Mouse (Mus musculus) lung, postnatal 0 days (tissue): ENCODE measurements around the gene Akr1c14. TPM values are rescaled to one million over a fixed set of nuclear protein-coding genes. Genes with fewer than 3 reads are reported as not detected.

Experiments used
- ATAC-seq: fragments of 200-750 bp; cut with Nextera tagmentation; 2 replicates; pipeline ENCODE4 v1.8.0; 2017; ENCODE audit warnings: moderate library complexity
- DNase-seq: peaks from one replicate; pipeline ENCODE4 v3.0.0-alpha.2; 2016; ENCODE audit warnings: low spot score
- H3K27ac ChIP-seq: fragments of 300-500 bp; sonication (generic); 2 replicates; pipeline ENCODE4 v1.5.1; 2014; ENCODE audit warnings: antibody characterized with exemption, mild to moderate bottlenecking, low read length, mixed read lengths
- H3K27me3 ChIP-seq: fragments of 300-500 bp; sonication (generic); replicated peaks from 2 replicates; pipeline ENCODE4 v1.6.1; 2014; ENCODE audit warnings: low read length, mixed read lengths; ENCODE audit not compliant: insufficient read depth
- H3K36me3 ChIP-seq: fragments of 300-500 bp; sonication (generic); 2 replicates; pipeline ENCODE4 v1.6.1; 2014; ENCODE audit warnings: low read length, mixed read lengths; ENCODE audit not compliant: insufficient read depth
- H3K4me1 ChIP-seq: fragments of 300-500 bp; sonication (generic); 2 replicates; pipeline ENCODE4 v1.6.1; 2014; ENCODE audit warnings: antibody characterized with exemption, low read depth, low read length, mixed read lengths; ENCODE audit not compliant: insufficient read depth
- H3K4me2 ChIP-seq: fragments of 300-500 bp; sonication (generic); replicated peaks from 2 replicates; pipeline ENCODE4 v1.6.1; 2014; ENCODE audit warnings: low read depth, mild to moderate bottlenecking, low read length, moderate library complexity, mixed read lengths
- H3K4me3 ChIP-seq: fragments of 300-500 bp; sonication (generic); 2 replicates; pipeline ENCODE4 v1.5.1; 2014; ENCODE audit warnings: low read depth, low read length
- H3K9ac ChIP-seq: fragments of 300-500 bp; sonication (generic); replicated peaks from 2 replicates; pipeline ENCODE4 v1.6.1; 2014; ENCODE audit warnings: low read depth, mild to moderate bottlenecking
- H3K9me3 ChIP-seq: fragments of 300-500 bp; sonication (generic); 2 replicates; pipeline ENCODE4 v1.6.1; 2016; ENCODE audit warnings: low read length, mixed read lengths
- CTCF ChIP-seq: IDR thresholded peaks from 2 replicates; pipeline ENCODE4 v1.5.1; 2016; ENCODE audit warnings: antibody characterized with exemption, mild to moderate bottlenecking
- EP300 ChIP-seq: IDR thresholded peaks from 2 replicates; pipeline ENCODE4 v1.6.1; 2016; ENCODE audit warnings: antibody characterized with exemption, mild to moderate bottlenecking, control low read depth
- WGBS: fragments of 180-500 bp; shearing (Covaris S2); extraction: QIAGEN DNeasy Blood & Tissue Kit; methylation state at CpG from one replicate; pipeline ENCODE4 v1.1.7; 2014; 5-methylcytosine and 5-hydroxymethylcytosine counted together
- polyA plus RNA-seq: library from polyadenylated mRNA; unstranded; fragments of >200 nt; fragmentation: Nextera tagmentation; extraction: Ambion mirVana; gene quantifications from 2 replicates; pipeline ENCODE4 v1.2.1, GENCODE M21; 2015

The Akr1c14 gene
- 62.8 and 63.7 TPM in 2 replicates for polyA plus RNA-seq

DNA sequence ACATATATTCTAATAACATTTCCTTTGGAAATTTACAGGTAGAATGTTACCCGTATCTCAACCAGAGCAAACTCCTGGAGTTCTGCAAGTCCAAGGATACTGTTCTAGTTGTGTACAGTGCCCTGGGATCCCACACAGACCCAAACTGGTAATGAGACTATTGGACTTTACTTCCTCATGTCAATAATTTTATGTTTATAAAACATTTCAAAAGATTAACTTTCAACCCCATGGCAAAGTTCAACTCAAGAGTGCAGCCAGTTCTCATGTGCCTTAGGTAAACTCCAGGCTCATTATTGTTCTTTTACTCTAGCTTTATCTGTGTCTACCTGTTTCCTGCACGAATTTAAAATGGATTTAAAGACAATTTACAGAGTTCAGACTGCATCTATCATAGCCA is at the start of gene Akr1c14:
Akr1c14 (plus strand) TSS at position 293 of the 400 bp plus-strand sequence.
- Histone ChIP-seq H3K4me3 (no peak within 1 kb of the TSS), H3K4me2 (no peak within 1 kb of the TSS), H3K27me3 (no peaks in the 10 kb centered on the region), H3K36me3 (no peaks in the 10 kb centered on the region), H3K4me1 (no peaks in the 10 kb centered on the region), H3K9me3 (no peaks in the 10 kb centered on the region), H3K9ac (no peak within 1 kb of the TSS), H3K27ac (no peak within 1 kb of the TSS)
- TF ChIP-seq EP300 (no peak), CTCF (no peak)
- WGBS, result 53% methylated on average over 2 of the region's 2 CpGs
- no peak for ATAC-seq
- DNase-seq, result no peak

DNA sequence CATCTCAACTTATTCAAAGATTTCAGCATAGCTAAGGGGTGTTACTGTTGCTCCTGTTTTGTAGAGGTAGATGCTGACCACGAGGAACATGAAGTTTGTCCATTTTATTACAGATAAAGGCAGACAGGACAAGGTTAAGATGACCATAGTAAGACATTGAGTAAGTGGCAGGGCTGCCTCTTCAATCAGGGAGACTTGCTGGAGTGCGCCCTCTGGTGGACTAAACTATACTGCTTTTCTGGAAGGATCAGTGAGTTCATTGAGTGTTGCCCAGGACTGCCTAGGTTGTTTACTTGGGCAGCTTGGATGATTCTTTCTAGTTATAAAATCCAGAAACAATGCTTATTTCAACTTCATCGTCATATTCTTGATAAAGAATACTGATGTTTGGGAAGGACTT is 47.1 kb upstream of the Akr1c14 start:
- no peaks in the 10 kb centered on the region for H3K4me1 ChIP-seq
- H3K4me2 ChIP-seq, result no peak overlapping the region
- H3K4me3 ChIP-seq, result no peak overlapping the region
- ATAC-seq, result peak; percentile 48; the same call in 1 of the 2 replicates
- no peaks in the 10 kb centered on the region for H3K27me3 ChIP-seq
- TF ChIP-seq EP300 (no peak), CTCF (peak; percentile 86)
- WGBS, result 11% methylated on average over 3 of the region's 3 CpGs
- H3K9me3 ChIP-seq, result no peaks in the 10 kb centered on the region
- DNase-seq, result peak; percentile 65
- no peaks in the 10 kb centered on the region for H3K36me3 ChIP-seq
- H3K9ac ChIP-seq, result no peak overlapping the region
- H3K27ac ChIP-seq, result no peak overlapping the region

DNA sequence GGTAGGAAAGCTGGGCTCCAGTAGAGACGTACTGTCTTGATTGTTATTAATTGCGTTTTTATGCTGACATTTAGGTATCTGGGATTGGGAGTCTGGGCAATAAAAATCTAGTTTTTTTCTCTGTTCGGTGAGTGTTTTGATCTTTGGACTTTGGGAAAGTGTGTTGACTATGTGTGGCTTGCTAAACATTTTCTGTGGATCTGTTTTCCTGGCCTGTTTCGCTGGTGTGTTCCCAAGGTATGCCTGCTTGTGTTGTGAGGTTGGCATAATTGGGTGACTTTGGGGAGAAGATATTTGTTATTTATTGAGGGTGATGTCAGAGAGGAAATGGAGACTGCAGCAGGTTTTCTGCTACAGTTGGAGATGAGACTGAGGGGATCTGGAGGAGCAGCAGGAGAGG is 38.0 kb upstream of the Akr1c14 start:
- TF ChIP-seq EP300, result no peak
- TF ChIP-seq CTCF, result no peak
- Histone ChIP-seq H3K4me2 (no peak overlapping the region), H3K36me3 (no peaks in the 10 kb centered on the region), H3K27ac (no peak overlapping the region), H3K9me3 (no peaks in the 10 kb centered on the region), H3K9ac (no peak overlapping the region), H3K4me3 (no peak overlapping the region), H3K27me3 (no peaks in the 10 kb centered on the region), H3K4me1 (no peaks in the 10 kb centered on the region)
- WGBS, result 70% methylated on average over 4 of the region's 4 CpGs
- ATAC-seq, result no peak
- no peak for DNase-seq

DNA sequence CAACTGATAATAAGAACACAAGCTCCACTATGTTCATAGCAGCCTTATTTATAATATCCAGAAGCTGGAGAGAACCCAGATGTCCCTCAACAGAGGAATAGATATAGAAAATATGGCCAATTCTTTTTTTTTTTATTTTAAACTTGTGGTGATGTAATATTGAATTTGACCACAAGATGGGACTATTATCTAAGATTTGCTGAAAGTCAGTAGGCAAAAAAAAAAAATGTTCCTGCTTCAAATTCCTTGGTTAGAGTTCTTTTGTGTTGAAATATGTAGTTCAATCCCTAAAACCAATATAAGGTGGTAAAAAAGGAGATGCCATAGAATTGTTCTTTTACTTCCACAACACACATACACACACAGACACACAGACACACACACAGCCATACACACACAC is 35.0 kb upstream of the Akr1c14 start:
- ATAC-seq (no peak), DNase-seq (peak; percentile 63)
- Histone ChIP-seq H3K36me3 (no peaks in the 10 kb centered on the region), H3K27ac (no peak overlapping the region), H3K9ac (no peak overlapping the region), H3K9me3 (no peaks in the 10 kb centered on the region), H3K4me3 (no peak overlapping the region), H3K4me1 (no peaks in the 10 kb centered on the region), H3K4me2 (no peak overlapping the region), H3K27me3 (no peaks in the 10 kb centered on the region)
- peak; percentile 42 for TF ChIP-seq CTCF
- no peak for TF ChIP-seq EP300

DNA sequence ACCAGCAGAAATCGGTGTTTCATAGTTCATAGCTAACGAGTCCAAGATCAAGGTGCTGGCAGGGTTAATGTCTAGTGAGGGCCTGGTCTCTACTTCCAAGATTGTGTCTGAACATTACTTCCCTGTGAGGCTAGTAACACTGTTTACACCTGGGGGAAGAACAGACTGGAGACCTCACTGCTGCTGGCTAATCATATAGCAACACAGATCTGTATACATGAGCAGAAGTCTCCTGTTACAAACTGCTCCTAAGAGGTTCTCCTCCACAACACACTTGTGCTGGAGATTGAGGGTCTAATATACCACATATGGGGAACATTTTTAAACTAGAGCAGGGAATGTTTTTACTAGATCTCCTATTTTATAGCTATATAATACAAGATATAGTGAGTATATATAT is 18.9 kb upstream of the Akr1c14 start:
- Histone ChIP-seq H3K4me1 (no peaks in the 10 kb centered on the region), H3K4me2 (no peak overlapping the region), H3K27me3 (no peaks in the 10 kb centered on the region), H3K27ac (no peak overlapping the region), H3K36me3 (no peaks in the 10 kb centered on the region), H3K4me3 (no peak overlapping the region), H3K9ac (no peak overlapping the region), H3K9me3 (no peaks in the 10 kb centered on the region)
- ATAC-seq, result no peak
- no peak for TF ChIP-seq EP300
- no peak for TF ChIP-seq CTCF
- 54% methylated on average over 2 of the region's 2 CpGs for WGBS
- DNase-seq, result no peak

DNA sequence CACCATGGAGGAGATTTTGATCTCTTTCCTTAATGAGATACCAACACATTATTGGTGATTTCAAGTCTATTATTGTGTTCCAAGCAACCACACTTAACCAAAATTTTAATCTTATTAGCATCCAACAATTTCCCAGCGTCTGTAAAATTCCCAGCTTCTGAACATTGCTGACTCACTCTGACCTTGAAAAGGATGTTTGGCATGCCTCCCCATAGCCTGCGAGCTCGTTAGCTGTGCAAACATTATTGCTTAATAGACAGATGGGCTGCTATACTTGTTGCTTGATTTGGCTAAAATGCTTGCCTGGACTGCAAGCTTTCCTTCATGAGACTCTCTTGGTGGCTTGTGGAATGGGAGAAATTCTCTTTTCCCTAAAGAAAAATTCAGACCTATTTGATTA is 16.3 kb upstream of the Akr1c14 start:
- WGBS, result 26% methylated on average over 3 of the region's 3 CpGs
- Histone ChIP-seq H3K27ac (no peak overlapping the region), H3K9ac (no peak overlapping the region), H3K27me3 (no peaks in the 10 kb centered on the region), H3K4me3 (no peak overlapping the region), H3K9me3 (no peaks in the 10 kb centered on the region), H3K4me2 (no peak overlapping the region), H3K36me3 (no peaks in the 10 kb centered on the region), H3K4me1 (no peaks in the 10 kb centered on the region)
- ATAC-seq (peak; percentile 67), DNase-seq (peak; percentile 68)
- TF ChIP-seq CTCF (no peak), EP300 (peak; percentile 80)

DNA sequence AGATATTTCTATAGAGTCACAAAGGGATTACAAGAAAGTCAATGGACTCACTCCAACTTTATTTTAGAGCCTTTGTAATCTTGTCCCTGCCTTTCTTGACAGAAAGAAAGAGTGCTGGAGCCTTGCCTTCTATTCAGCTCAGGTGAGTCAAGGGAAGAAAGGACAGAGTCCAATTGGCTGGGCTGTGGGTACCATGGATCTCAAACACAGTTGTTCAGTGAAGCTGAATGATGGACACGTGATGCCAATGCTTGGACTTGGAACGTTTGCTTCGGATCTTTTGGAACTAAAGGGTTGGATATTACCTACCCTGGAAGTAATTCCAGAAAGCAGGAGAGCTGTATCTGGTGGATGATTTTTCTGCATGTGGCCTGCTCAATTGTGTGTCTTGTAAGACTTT is 13.8 kb upstream of the Akr1c14 start:
- 81% methylated on average over 3 of the region's 3 CpGs for WGBS
- H3K4me3 ChIP-seq, result no peak overlapping the region
- no peak overlapping the region for H3K4me2 ChIP-seq
- TF ChIP-seq CTCF (no peak), EP300 (no peak)
- no peak overlapping the region for H3K9ac ChIP-seq
- no peak for ATAC-seq
- no peaks in the 10 kb centered on the region for H3K9me3 ChIP-seq
- H3K36me3 ChIP-seq, result no peaks in the 10 kb centered on the region
- no peak overlapping the region for H3K27ac ChIP-seq
- no peak for DNase-seq
- no peaks in the 10 kb centered on the region for H3K27me3 ChIP-seq
- no peaks in the 10 kb centered on the region for H3K4me1 ChIP-seq
